Mouse (Mus musculus): ENCODE results near the gene Elf5. TPM values are rescaled to one million over a fixed set of nuclear protein-coding genes. Genes with fewer than 3 reads are reported as not detected.

The Elf5 gene
- total RNA-seq, 1 experiment from 2014 or later: not detected

DNA sequence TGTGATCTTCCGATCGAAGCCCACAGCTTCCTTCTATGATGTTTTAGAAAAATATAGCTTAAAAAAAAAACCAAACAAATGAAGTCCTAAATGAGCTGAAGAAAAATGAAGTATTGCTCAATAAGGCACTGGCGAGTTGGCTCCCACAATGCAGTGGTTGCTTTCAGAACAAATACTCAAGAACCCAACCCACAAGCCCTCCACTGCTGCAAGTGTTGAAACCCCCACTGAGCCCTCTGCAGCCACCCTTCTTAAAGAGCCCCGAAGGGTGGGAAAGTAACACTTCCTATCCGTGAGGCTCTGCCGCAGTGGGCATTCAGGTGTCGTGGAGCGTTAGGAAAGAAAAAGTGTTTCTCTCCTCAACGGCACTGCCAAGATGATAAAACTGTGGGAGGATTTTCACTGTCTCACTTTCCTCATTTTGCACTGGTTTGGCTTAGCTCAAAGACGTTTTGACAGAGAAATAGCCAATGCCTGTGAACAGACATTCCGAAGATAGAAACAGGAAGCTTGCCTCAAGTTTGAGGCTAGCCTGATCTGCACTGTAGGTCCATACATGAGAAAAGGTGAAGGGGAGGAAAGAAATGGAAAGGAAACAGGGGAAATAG, 14.1 kb downstream of the Elf5 start:
- ATAC-seq (replicated peaks in 1 of 2; ENCODE audit: insufficient read depth in 1 of 2, low FRiP score in 2 of 2, low TSS enrichment in 1 of 2, low read depth in 1 of 2, poor library complexity in 2 of 2, severe bottlenecking in 2 of 2): no peak

GRCm38 (mm10) chr2:103428356-103428755, 16.9 kb downstream of the Elf5 start:
- ATAC-seq (replicated peaks in 1 of 2; ENCODE audit: insufficient read depth in 1 of 2, low FRiP score in 2 of 2, low TSS enrichment in 1 of 2, low read depth in 1 of 2, poor library complexity in 2 of 2, severe bottlenecking in 2 of 2): no peak

GRCm38 (mm10) chr2:103430712-103431111, 19.2 kb downstream of the Elf5 start:
- ATAC-seq (replicated peaks in 1 of 2; ENCODE audit: insufficient read depth in 1 of 2, low FRiP score in 2 of 2, low TSS enrichment in 1 of 2, low read depth in 1 of 2, poor library complexity in 2 of 2, severe bottlenecking in 2 of 2): no peak

- no peak for ATAC-seq (replicated peaks in 1 of 2; ENCODE audit: insufficient read depth in 1 of 2, low FRiP score in 2 of 2, low TSS enrichment in 1 of 2, low read depth in 1 of 2, poor library complexity in 2 of 2, severe bottlenecking in 2 of 2)
These were observed 21.3 kb downstream of the Elf5 start for GRCm38 (mm10) chr2:103432695-103433275.

DNA sequence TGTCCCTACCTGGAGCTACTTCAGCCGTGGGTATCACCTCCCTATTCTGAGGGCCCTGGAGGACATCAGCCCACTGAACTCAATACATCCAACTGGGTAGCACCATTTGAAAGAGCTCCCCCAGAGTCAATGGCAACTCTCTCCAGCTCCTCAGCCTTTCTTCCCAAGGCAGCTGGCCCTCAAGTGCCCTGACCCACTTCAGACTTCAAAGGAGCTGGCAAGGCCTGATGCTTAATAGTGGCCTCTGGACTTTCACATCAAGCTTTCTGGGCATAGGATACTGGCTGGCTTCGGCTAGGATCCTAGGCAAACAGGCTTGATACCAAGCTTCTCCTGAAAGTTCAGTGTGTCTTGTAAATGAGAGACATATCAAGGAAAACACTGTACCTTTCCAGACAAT, 23.6 kb downstream of the Elf5 start:
- no peak for ATAC-seq (replicated peaks in 1 of 2; ENCODE audit: insufficient read depth in 1 of 2, low FRiP score in 2 of 2, low TSS enrichment in 1 of 2, low read depth in 1 of 2, poor library complexity in 2 of 2, severe bottlenecking in 2 of 2)

DNA sequence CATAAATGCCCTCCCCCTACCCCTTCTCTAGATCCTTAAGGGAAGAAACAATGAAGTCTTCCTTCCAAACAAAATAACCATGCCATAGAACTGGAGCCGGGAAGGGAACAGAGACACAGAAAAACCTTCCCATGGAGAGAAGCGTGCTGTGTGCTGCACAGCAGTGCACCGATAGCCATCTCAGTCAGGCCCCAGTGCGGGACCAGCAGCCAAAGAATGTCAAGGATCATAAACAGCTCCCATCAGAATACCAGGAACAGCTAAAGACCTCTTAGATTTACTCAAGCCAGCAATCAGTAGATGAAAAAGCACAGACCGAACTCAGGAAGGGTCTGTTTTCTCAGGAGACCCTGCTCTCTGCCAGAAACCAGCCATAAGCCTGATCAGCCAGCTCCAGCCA, 25.0 kb downstream of the Elf5 start:
- ATAC-seq (replicated peaks in 1 of 2; ENCODE audit: insufficient read depth in 1 of 2, low FRiP score in 2 of 2, low TSS enrichment in 1 of 2, low read depth in 1 of 2, poor library complexity in 2 of 2, severe bottlenecking in 2 of 2): no peak

- ATAC-seq (replicated peaks in 1 of 2; ENCODE audit: insufficient read depth in 1 of 2, low FRiP score in 2 of 2, low TSS enrichment in 1 of 2, low read depth in 1 of 2, poor library complexity in 2 of 2, severe bottlenecking in 2 of 2): no peak
These were observed 27.7 kb downstream of the Elf5 start for GRCm38 (mm10) chr2:103439071-103439622.

- peak; percentile 81 for ATAC-seq (replicated peaks in 1 of 2; ENCODE audit: insufficient read depth in 1 of 2, low FRiP score in 2 of 2, low TSS enrichment in 1 of 2, low read depth in 1 of 2, poor library complexity in 2 of 2, severe bottlenecking in 2 of 2)
These were observed 28.2 kb downstream of the Elf5 start for GRCm38 (mm10) chr2:103439710-103440109.

DNA sequence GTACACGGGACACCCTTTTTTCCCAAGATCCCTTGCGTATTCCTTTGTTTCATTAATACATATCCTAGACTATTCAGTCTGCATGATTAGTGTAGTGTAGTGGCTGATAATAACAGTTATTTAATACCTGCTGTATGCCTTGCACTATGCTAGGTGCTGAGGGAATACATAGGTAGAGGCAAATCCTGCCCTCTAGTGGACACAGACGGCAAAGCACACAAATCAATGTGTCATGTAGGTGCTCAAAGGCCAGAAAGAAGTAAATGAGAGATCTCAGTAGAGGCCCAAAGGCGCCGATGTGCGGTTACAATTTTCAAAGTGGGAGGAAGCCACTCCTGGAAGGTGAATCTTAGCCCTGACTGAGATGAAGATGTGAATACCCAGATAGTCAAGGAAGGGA, 34.3 kb downstream of the Elf5 start:
- peak; percentile 43 to 53; a peak in 1 of 4 replicates for ATAC-seq (replicated peaks in 1 of 2; ENCODE audit: insufficient read depth in 1 of 2, low FRiP score in 2 of 2, low TSS enrichment in 1 of 2, low read depth in 1 of 2, poor library complexity in 2 of 2, severe bottlenecking in 2 of 2)

DNA sequence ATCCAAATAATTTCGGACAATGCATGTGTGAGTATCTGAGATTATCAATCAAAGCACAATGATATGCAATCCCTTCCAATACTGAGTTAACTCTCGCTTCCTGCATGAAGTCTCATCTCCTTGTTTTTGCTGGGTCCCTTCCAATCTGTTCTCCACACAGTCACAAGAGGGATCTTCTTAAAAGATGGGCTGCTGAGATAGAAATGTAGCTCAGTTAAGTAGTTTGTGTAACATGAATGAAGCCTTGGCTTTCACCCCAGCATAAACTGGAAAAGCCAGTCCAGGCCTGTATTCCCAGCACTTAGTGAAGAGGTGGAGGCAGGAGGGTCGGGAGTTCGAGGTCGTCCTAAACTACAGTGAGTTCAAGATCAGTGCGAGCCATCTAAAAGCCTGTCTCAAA, 34.8 kb downstream of the Elf5 start:
- no peak for ATAC-seq (replicated peaks in 1 of 2; ENCODE audit: insufficient read depth in 1 of 2, low FRiP score in 2 of 2, low TSS enrichment in 1 of 2, low read depth in 1 of 2, poor library complexity in 2 of 2, severe bottlenecking in 2 of 2)

GRCm38 (mm10) chr2:103448947-103449560, 37.6 kb downstream of the Elf5 start:
- ATAC-seq (replicated peaks in 1 of 2; ENCODE audit: insufficient read depth in 1 of 2, low FRiP score in 2 of 2, low TSS enrichment in 1 of 2, low read depth in 1 of 2, poor library complexity in 2 of 2, severe bottlenecking in 2 of 2): peak in 1 of 2 experiments; percentile 50; a peak in 2 of 4 replicates

- ATAC-seq (replicated peaks in 1 of 2; ENCODE audit: insufficient read depth in 1 of 2, low FRiP score in 2 of 2, low TSS enrichment in 1 of 2, low read depth in 1 of 2, poor library complexity in 2 of 2, severe bottlenecking in 2 of 2): peak in 1 of 2 experiments; percentile 34; a peak in 1 of 4 replicates
These were observed 38.3 kb downstream of the Elf5 start for GRCm38 (mm10) chr2:103449813-103450212.

- ATAC-seq (replicated peaks in 1 of 2; ENCODE audit: insufficient read depth in 1 of 2, low FRiP score in 2 of 2, low TSS enrichment in 1 of 2, low read depth in 1 of 2, poor library complexity in 2 of 2, severe bottlenecking in 2 of 2): no peak
These were observed 38.8 kb downstream of the Elf5 start for GRCm38 (mm10) chr2:103450267-103450666.

GRCm38 (mm10) chr2:103452550-103452949, 41.1 kb downstream of the Elf5 start:
- no peak for ATAC-seq (replicated peaks in 1 of 2; ENCODE audit: insufficient read depth in 1 of 2, low FRiP score in 2 of 2, low TSS enrichment in 1 of 2, low read depth in 1 of 2, poor library complexity in 2 of 2, severe bottlenecking in 2 of 2)

DNA sequence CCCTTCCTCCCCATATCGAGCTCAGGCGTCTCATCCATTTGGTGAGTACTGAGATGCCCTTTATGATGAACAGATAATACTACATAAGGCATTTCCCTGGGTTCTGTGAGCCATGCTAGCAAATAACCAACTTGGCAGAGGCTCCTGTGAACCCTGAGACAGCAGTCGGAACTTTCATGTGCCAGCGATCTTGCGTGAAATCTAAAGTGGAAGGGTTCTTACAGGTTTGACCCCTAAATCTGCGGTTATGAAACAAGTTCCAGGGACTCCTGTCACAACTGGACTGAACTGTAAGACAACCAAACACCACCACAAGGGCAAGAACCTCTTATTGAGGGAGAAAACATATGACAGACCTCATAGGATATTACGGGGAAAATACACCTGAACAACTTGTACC, 44.3 kb downstream of the Elf5 start:
- ATAC-seq (replicated peaks in 1 of 2; ENCODE audit: insufficient read depth in 1 of 2, low FRiP score in 2 of 2, low TSS enrichment in 1 of 2, low read depth in 1 of 2, poor library complexity in 2 of 2, severe bottlenecking in 2 of 2): no peak

GRCm38 (mm10) chr2:103456646-103457045, 45.2 kb downstream of the Elf5 start:
- ATAC-seq (replicated peaks in 1 of 2; ENCODE audit: insufficient read depth in 1 of 2, low FRiP score in 2 of 2, low TSS enrichment in 1 of 2, low read depth in 1 of 2, poor library complexity in 2 of 2, severe bottlenecking in 2 of 2): peak; percentile 76 to 85

DNA sequence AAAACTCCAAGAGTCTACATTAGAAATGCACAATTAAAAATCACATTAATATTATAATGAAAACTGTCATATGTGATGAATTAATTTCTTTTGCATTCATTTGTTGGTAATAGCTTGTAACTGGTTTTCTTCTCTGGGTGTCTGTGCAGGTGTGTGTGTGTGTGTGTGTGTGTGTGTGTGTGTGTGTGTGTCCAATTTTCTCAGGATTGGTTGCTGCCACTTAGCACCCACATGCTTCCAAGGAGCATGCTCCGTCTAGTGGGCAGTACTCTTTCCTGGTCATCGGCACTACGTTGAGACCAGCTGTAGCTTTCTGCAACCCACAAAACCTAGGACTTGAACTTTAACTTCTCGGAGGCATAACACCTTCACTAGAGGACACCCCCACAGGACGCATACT, 45.6 kb downstream of the Elf5 start:
- no peak for ATAC-seq (replicated peaks in 1 of 2; ENCODE audit: insufficient read depth in 1 of 2, low FRiP score in 2 of 2, low TSS enrichment in 1 of 2, low read depth in 1 of 2, poor library complexity in 2 of 2, severe bottlenecking in 2 of 2)

- ATAC-seq (replicated peaks in 1 of 2; ENCODE audit: insufficient read depth in 1 of 2, low FRiP score in 2 of 2, low TSS enrichment in 1 of 2, low read depth in 1 of 2, poor library complexity in 2 of 2, severe bottlenecking in 2 of 2): no peak
These were observed 46.1 kb downstream of the Elf5 start for GRCm38 (mm10) chr2:103457628-103458027.

Data from hematopoietic stem cell, adult 5-6 weeks (primary cell).